ENCODE assay signal across 23 mouse cellular contexts in the genomic region with DNA sequence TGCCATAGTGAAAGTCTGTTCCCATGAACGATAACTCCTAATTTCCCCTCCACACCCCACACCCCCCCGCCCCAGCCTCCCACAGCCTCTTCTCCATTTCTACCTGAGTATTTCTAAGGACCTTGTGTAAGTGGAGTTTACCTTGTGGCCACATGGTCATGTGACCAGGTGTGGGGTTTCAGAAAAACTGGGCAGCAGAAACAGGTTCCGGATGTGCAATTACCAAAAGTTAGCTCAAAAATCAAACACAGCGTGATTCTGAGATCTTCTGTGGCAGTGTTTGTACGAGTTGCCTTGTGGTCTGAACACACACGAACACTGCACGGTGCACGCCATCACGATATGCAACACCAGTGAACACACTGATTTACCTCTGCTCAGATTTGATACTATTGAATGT. TPM values are rescaled to one million over a fixed set of nuclear protein-coding genes. Genes with fewer than 3 reads are reported as not detected.
DNase-seq lines count a peak whose midpoint lies in the region; ATAC-seq and TF ChIP-seq lines count a peak whose summit lies in the region.
"Had no signal": no experiment of that assay in that cellular context is flagged by ENCODE, and none has a peak within 500 bp of the region (broad histone marks: within the 10 kb centered on the region; RNA-seq: fewer than 3 reads in every experiment).

No protein-coding gene starts in this region.

- intact Hi-C loops in left cerebral cortex, postnatal 25 days (cut with DNase I) = loop anchor here (10.0 kb wide), 1 partner anchor 352 kb away; a partner anchor contains a TSS

- 90% methylated on average over 9 of the region's 9 CpGs for WGBS in heart, embryonic 11.5 days (ENCODE audit: insufficient replicate concordance)

- no peak overlapping the region for H3K4me3 ChIP-seq in heart, embryonic 11.5 days (ENCODE audit: low read depth, low read length)
- peak overlapping the region; percentile 91 for H3K4me3 ChIP-seq in testis, adult 2 months (ENCODE audit: control insufficient read depth, low read depth, low read length)
- H3K4me3 ChIP-seq: gastrocnemius, adult 2 months; hindbrain, embryonic 13.5 days had no signal

- TF ChIP-seq CTCF in testis, adult 2 months (IDR thresholded peaks at IDR 0.05; ENCODE audit: control insufficient read depth, insufficient read depth, insufficient replicate concordance, low read depth, low read length) = no peak

- no peak overlapping the region for H3K4me2 ChIP-seq in heart, embryonic 11.5 days

- peak; percentile 55 for DNase-seq in heart, adult 11 months
- no peak for DNase-seq in testis, postnatal 14 days (ENCODE audit: low spot score)
- DNase-seq in lung, postnatal 25 days (ENCODE audit: low spot score) = peak; percentile 58
- DNase-seq in left cerebral cortex, postnatal 25 days (ENCODE audit: low spot score in 2 of 2) = no peak
- DNase-seq in embryo, embryonic 10 days (ENCODE audit: low spot score) = no peak
- no peak for DNase-seq in left cerebral cortex, adult 8-10 months (ENCODE audit: low spot score in 2 of 2)
- DNase-seq: adrenal gland, adult 8-10 months; adrenal gland, postnatal 36 days; cerebellum, adult 2 months; cerebellum, postnatal 14 days; gastrocnemius, adult 2 months; gastrocnemius, postnatal 25 days; heart, postnatal 14 days had no signal

- no peak for ATAC-seq in heart, embryonic 11.5 days (replicated peaks; ENCODE audit: insufficient number of reproducible peaks, low FRiP score, low TSS enrichment)
- ATAC-seq: forebrain, embryonic 14.5 days; hindbrain, postnatal 0 days had no signal

- H3K9me3 ChIP-seq in heart, embryonic 11.5 days (replicated peaks; ENCODE audit: control insufficient read depth, low read length) = no peaks in the 10 kb centered on the region
- H3K9me3 ChIP-seq: heart, embryonic 10.5 days; heart, embryonic 15.5 days; hindbrain, embryonic 13.5 days had no signal

- no peak overlapping the region for H3K27ac ChIP-seq in heart, embryonic 11.5 days (ENCODE audit: low read depth, low read length)
- H3K27ac ChIP-seq in testis, adult 2 months (ENCODE audit: control insufficient read depth, insufficient read depth, low read depth, low read length) = no peak overlapping the region
- H3K27ac ChIP-seq: gastrocnemius, adult 2 months; heart, embryonic 15.5 days; hindbrain, embryonic 13.5 days; hindbrain, postnatal 0 days had no signal

- peaks cover 6% of the 10 kb centered on the region; the same call in 1 of the 2 replicates for H3K4me1 ChIP-seq in heart, embryonic 11.5 days (ENCODE audit: control insufficient read depth, insufficient read depth, low read length)
- peaks cover 5% of the 10 kb centered on the region for H3K4me1 ChIP-seq in testis, adult 2 months (ENCODE audit: control insufficient read depth, insufficient read depth, low read length)

- no peaks in the 10 kb centered on the region for H3K36me3 ChIP-seq in heart, embryonic 11.5 days (ENCODE audit: control insufficient read depth, insufficient read depth, low read length)
- no peaks in the 10 kb centered on the region for H3K36me3 ChIP-seq in testis, adult 2 months (ENCODE audit: control insufficient read depth, insufficient read depth, low read length)
- H3K36me3 ChIP-seq: heart, embryonic 10.5 days; heart, embryonic 15.5 days; hindbrain, embryonic 13.5 days had no signal

- no peaks in the 10 kb centered on the region for H3K27me3 ChIP-seq in heart, embryonic 11.5 days (ENCODE audit: control insufficient read depth, insufficient read depth, low read length)
- H3K27me3 ChIP-seq in testis, adult 2 months (ENCODE audit: control insufficient read depth, insufficient read depth, low read length) = no peaks in the 10 kb centered on the region
- H3K27me3 ChIP-seq: heart, embryonic 15.5 days; hindbrain, embryonic 13.5 days had no signal

- TF ChIP-seq POLR2A in testis, adult 2 months (IDR thresholded peaks at IDR 0.05; ENCODE audit: control insufficient read depth, low read depth, low read length) = no peak

- H3K9ac ChIP-seq in heart, embryonic 11.5 days (ENCODE audit: low read depth, low read length) = no peak overlapping the region
- H3K9ac ChIP-seq: heart, embryonic 15.5 days; hindbrain, embryonic 13.5 days had no signal

RNA-seq across cellular contexts. Expression of a gene that starts 17.5 kb away (rescaled TPM):
- 0.15 and 0.33 TPM in 2 replicates for polyA plus RNA-seq in heart, embryonic 11.5 days (2014; fragmentation: Nextera tagmentation; extraction: Ambion mirVana)
- polyA plus RNA-seq in testis, adult 2 months (2012; rRNA removed) = 0.12 and 0.13 TPM in 2 replicates
- total RNA-seq in left cerebral cortex, postnatal 25 days (2021) = under 1 TPM in 1 of 2 experiments, not detected in 1; 0.18 TPM
- under 1 TPM; 0.13 to 0.21 (median 0.19) TPM for total RNA-seq in left cerebral cortex, adult 8-10 months (2022)
- total RNA-seq: adrenal gland, postnatal 36 days; common myeloid progenitor, adult 5-6 weeks; granulocyte monocyte progenitor cell, adult 5-6 weeks; heart, postnatal 14 days; hematopoietic stem cell, adult 5-6 weeks; hindbrain, postnatal 0 days had no signal

RNA-seq across cellular contexts. Expression of a gene that starts 33.1 kb away (rescaled TPM):
- 6.3 and 7.8 TPM in 2 replicates for polyA plus RNA-seq in heart, embryonic 11.5 days (2014; fragmentation: Nextera tagmentation; extraction: Ambion mirVana)
- polyA plus RNA-seq in testis, adult 2 months (2012; rRNA removed) = 0.40 and 0.51 TPM in 2 replicates
- total RNA-seq in left cerebral cortex, postnatal 25 days (2021) = 1 to 10 TPM; 7.0 to 8.4 TPM
- total RNA-seq in left cerebral cortex, adult 8-10 months (2022) = 10 to 100 TPM in 2 of 4 experiments, 1 to 10 TPM in 2; 9.3 to 16.6 (median 12.8) TPM

Comparison
In these comparisons a context has a peak if more than half of its experiments do, and no peak if none do; other contexts are left out.
1. DNase-seq: peak in heart, adult 11 months (single experiment) and lung, postnatal 25 days (single experiment); none in testis, postnatal 14 days (single experiment), left cerebral cortex, postnatal 25 days (0 of 2), embryo, embryonic 10 days (single experiment) and left cerebral cortex, adult 8-10 months (0 of 2).